Mouse (Mus musculus): ENCODE data around the gene Avpr2. TPM values are rescaled to one million over a fixed set of nuclear protein-coding genes. Genes with fewer than 3 reads are reported as not detected.

Avpr2 gene
- polyA plus RNA-seq, 1 experiment = not detected

DNA sequence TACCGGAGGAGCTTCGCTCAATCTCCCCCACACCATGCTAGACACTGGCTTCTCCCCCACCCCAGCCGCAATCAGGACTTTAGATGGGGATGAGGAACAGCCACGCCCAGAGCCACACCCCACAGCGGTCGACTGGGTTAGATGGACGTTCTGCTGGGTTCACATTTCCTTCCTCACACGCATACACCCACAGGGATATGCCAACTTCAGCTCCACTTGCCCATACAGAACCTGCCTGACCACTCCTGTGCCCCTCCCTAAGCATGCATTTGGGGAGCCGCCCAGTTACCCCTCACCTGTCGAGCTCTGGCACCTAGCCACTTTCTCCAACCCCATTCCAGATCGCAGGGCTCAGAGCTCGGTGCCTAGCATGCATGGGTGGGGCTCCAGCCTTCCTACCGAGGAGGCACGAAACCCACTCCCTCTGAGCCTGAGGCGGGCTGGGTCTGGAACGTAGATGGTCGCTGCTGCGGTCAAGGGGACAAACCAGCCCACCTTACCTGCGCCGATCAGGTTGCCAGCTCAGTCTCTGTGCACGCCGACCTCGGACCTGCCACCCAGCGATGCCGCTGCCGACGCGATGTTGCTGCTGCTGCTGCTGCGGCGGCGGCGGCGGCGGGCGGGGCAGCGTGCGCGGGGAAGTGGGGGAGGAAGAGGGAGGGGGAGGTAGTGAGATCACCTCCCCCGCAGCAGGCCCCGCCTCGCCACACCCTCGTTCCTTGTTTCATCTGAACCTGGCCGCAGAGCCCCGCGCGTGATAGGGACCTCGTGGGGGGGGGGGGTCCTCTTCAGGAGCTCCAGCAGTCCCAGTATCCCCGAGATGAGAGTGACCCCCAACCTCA is 11.5 kb upstream of the Avpr2 start:
- DNase-seq (ENCODE audit: low read depth) = peak; percentile 82
- 0 out of 2 replicates have a peak, but pooled peaks have one; percentile 24 for TF ChIP-seq POLR2A (IDR thresholded peaks at IDR 0.05; ENCODE audit: borderline replicate concordance, extremely low read depth, insufficient read depth, insufficient read length, poor library complexity, severe bottlenecking)
- TF ChIP-seq CTCF (IDR thresholded peaks at IDR 0.05; ENCODE audit: borderline replicate concordance, extremely low read depth, insufficient read depth, insufficient read length) = no peak

DNA sequence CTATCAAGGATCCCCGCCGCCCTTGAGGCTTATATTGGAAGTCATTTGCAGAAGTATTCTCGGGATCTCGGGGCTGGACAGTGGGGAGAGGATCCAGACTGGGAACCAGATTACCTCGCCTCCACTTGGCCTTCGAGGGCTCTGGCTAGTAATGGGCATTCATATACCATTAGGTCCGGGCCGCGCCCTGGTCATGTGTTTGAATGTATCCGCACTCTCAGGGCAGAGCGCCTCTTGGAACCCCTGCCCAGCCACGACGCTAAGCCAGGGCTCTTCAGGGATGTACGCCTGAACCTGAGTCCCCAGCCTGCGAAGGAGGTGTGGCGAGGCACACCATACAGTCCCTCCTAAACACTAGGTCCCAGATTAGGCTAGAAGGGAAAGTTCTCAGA is 10.9 kb upstream of the Avpr2 start:
- DNase-seq (ENCODE audit: low read depth) = no peak
- no peak for TF ChIP-seq CTCF (IDR thresholded peaks at IDR 0.05; ENCODE audit: borderline replicate concordance, extremely low read depth, insufficient read depth, insufficient read length)
- no peak for TF ChIP-seq POLR2A (IDR thresholded peaks at IDR 0.05; ENCODE audit: borderline replicate concordance, extremely low read depth, insufficient read depth, insufficient read length, poor library complexity, severe bottlenecking)

DNA sequence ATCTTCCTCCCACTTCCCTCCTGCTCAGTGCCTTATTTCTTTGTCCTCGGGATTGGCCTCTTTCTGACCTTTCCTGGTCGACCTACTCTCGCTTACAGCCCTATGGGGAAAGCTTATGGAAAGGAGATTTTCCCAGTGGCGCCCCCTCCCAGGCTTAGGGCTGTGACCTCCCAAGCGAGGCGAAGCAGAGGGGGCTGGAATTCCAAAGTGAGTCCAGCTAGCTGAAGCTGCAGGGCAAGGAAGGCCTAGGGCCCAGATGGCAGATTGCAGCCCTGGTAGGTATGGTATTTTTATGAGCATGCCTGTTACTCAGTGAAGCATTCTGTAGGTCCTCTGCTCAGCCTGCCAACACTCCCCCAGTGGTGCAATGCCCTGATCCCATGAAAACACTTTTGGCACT is 10.4 kb upstream of the Avpr2 start:
- no peak for DNase-seq (ENCODE audit: low read depth)
- no peak for TF ChIP-seq POLR2A (IDR thresholded peaks at IDR 0.05; ENCODE audit: borderline replicate concordance, extremely low read depth, insufficient read depth, insufficient read length, poor library complexity, severe bottlenecking)

DNA sequence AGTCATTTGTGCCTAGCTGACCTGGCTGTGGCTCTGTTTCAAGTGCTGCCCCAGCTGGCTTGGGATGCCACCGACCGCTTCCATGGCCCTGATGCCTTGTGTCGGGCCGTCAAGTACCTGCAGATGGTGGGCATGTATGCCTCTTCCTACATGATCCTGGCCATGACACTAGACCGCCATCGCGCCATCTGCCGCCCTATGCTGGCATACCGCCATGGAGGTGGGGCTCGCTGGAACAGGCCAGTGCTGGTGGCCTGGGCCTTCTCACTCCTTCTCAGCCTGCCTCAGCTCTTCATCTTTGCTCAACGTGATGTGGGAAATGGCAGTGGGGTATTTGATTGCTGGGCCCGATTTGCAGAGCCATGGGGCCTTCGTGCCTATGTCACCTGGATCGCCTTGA is 931 bp downstream of the Avpr2 start:
- no peak for TF ChIP-seq CTCF (IDR thresholded peaks at IDR 0.05; ENCODE audit: borderline replicate concordance, extremely low read depth, insufficient read depth, insufficient read length)
- no peak for TF ChIP-seq POLR2A (IDR thresholded peaks at IDR 0.05; ENCODE audit: borderline replicate concordance, extremely low read depth, insufficient read depth, insufficient read length, poor library complexity, severe bottlenecking)
- no peak for DNase-seq (ENCODE audit: low read depth)

DNA sequence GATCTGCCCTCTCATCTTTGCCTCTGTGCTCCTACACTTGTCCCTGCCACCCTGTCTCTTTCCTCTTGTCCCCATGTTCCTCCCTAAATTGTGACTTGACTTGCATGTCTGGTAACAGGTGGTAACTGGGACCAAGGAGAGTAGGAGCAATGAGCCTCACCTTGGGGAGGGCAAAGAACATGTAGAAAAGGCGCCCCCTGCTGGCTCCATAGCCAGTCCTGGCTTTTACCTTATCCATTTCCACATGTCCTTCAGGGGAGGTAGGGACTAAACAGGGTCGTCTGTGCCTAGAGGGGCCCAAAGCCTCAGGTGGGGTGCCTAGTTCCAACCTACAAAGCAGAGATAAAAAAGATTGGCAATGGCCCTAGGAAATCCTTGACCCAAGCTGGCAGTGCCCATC is 3.8 kb downstream of the Avpr2 start, which contains the start of gene L1cam:
Gene L1cam, minus strand, starts transcription at position 387 of the 400 bp plus-strand sequence.
- peak; percentile 66 for DNase-seq (ENCODE audit: low read depth)

DNA sequence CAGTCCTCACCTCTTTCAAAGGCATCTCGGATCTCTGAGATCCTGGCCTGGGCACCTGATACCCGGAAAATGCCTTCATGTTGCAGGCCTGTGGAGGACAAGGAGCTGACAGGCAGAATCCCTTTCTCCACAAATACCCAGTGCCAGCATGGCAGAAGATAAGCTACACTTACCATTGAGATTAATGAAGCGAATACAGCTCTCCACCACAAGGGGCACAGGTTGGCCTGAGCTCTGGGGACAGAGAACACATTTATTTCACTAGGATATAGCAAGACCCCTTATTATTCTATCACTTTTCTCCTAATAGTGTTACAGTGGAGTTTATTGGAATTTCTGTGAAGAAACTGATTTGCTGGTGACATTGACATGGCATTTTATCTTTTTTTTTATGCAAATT is 6.1 kb downstream of the Avpr2 start:
- DNase-seq (ENCODE audit: low read depth) = no peak
- TF ChIP-seq POLR2A (IDR thresholded peaks at IDR 0.05; ENCODE audit: borderline replicate concordance, extremely low read depth, insufficient read depth, insufficient read length, poor library complexity, severe bottlenecking) = no peak
- TF ChIP-seq CTCF (IDR thresholded peaks at IDR 0.05; ENCODE audit: borderline replicate concordance, extremely low read depth, insufficient read depth, insufficient read length) = peak; percentile 45; the same call in 1 of the 2 replicates

More for the DNA sequence above, 3.8 kb downstream of the Avpr2 start, which contains the start of gene L1cam:
- TF ChIP-seq POLR2A (IDR thresholded peaks at IDR 0.05; ENCODE audit: borderline replicate concordance, extremely low read depth, insufficient read depth, insufficient read length, poor library complexity, severe bottlenecking) = no peak
- peak; percentile 56; the same call in 1 of the 2 replicates for TF ChIP-seq CTCF (IDR thresholded peaks at IDR 0.05; ENCODE audit: borderline replicate concordance, extremely low read depth, insufficient read depth, insufficient read length)

DNA sequence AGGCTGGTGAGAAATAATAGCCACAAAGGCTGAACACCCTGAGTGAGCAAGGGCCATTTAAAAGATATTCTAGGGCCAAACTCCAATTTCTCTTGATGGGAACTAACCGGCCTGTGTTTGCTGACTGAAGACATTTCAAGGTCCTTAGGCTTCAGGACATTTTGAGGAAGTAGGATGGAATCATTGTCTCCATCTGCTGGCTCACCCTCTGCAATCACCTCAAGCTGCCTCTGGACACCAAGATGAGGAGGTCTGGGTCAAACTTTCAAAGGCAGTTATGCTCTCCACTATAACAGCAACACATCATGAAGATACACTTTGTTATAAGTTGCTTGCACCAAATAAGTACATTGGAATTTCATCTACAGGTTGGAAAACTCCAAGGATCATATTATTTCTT is 18.1 kb downstream of the Avpr2 start:
- DNase-seq (ENCODE audit: low read depth) = no peak

DNA sequence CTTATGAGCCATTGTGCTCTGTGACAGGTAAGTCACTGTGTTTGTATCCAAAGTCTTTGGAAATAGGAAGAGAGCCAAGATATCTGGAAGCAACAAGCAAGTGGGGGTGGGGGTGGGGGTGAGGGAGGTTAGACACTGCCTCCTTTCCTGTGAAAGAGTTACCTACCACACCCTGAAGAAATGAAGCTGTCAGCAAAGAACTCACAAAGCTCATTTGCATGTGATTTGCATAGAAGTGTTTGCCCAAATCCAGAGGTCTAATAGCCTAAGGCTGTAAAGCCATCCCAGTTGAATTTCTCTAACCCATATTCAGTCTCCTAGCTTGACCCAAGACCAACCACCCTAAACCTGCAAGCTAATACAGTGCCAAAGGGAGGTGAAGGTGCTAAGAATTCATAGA is 18.5 kb downstream of the Avpr2 start:
- no peak for DNase-seq (ENCODE audit: low read depth)
- TF ChIP-seq CTCF (IDR thresholded peaks at IDR 0.05; ENCODE audit: borderline replicate concordance, extremely low read depth, insufficient read depth, insufficient read length) = no peak
- no peak for TF ChIP-seq POLR2A (IDR thresholded peaks at IDR 0.05; ENCODE audit: borderline replicate concordance, extremely low read depth, insufficient read depth, insufficient read length, poor library complexity, severe bottlenecking)

More for the DNA sequence above, 18.1 kb downstream of the Avpr2 start:
- TF ChIP-seq CTCF (IDR thresholded peaks at IDR 0.05; ENCODE audit: borderline replicate concordance, extremely low read depth, insufficient read depth, insufficient read length) (no peak), POLR2A (IDR thresholded peaks at IDR 0.05; ENCODE audit: borderline replicate concordance, extremely low read depth, insufficient read depth, insufficient read length, poor library complexity, severe bottlenecking) (no peak)

DNA sequence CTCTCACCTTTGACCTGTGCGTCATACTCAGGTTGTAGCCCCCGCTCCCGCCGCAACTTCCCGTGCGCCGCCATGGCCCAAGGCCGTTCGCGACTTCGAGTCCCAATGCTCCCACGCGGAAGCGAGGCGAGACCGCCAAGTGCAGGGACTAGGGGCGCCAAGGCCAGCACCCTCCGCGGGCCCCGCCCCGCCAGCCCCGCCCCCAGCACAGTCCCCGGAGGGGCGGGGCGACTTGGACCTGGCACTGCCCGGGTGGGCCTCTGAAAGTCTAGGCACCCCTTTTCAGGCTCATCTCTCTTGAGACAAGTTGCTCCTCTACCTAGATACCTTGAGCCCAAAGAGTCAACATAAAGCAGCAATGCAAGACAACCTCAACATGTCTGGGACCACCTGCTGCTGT is 19.3 kb downstream of the Avpr2 start:
- no peak for DNase-seq (ENCODE audit: low read depth)

DNA sequence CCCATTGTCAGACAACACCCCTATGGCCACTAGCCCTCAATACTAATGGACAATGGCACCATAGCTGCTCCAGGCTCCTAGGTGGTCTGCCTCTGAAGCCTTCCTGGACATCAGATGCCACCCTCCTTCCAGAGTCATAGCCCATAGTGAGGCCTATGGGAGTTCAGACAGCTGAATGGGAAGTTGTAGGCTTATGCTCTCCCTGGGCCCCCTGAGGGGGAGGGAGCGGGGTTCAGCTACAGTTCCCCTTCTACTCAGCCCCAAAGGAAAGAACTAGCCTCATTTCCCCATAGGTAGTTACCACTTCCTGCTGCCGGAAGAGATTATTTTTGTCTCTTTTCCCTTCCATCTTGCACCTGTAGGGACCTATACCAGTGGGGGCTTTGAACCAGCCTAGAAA is 19.7 kb downstream of the Avpr2 start:
- TF ChIP-seq CTCF (IDR thresholded peaks at IDR 0.05; ENCODE audit: borderline replicate concordance, extremely low read depth, insufficient read depth, insufficient read length) (no peak), POLR2A (IDR thresholded peaks at IDR 0.05; ENCODE audit: borderline replicate concordance, extremely low read depth, insufficient read depth, insufficient read length, poor library complexity, severe bottlenecking) (no peak)
- no peak for DNase-seq (ENCODE audit: low read depth)

More for the DNA sequence above, 19.3 kb downstream of the Avpr2 start:
- TF ChIP-seq POLR2A (IDR thresholded peaks at IDR 0.05; ENCODE audit: borderline replicate concordance, extremely low read depth, insufficient read depth, insufficient read length, poor library complexity, severe bottlenecking) (no peak), CTCF (IDR thresholded peaks at IDR 0.05; ENCODE audit: borderline replicate concordance, extremely low read depth, insufficient read depth, insufficient read length) (no peak)

DNA sequence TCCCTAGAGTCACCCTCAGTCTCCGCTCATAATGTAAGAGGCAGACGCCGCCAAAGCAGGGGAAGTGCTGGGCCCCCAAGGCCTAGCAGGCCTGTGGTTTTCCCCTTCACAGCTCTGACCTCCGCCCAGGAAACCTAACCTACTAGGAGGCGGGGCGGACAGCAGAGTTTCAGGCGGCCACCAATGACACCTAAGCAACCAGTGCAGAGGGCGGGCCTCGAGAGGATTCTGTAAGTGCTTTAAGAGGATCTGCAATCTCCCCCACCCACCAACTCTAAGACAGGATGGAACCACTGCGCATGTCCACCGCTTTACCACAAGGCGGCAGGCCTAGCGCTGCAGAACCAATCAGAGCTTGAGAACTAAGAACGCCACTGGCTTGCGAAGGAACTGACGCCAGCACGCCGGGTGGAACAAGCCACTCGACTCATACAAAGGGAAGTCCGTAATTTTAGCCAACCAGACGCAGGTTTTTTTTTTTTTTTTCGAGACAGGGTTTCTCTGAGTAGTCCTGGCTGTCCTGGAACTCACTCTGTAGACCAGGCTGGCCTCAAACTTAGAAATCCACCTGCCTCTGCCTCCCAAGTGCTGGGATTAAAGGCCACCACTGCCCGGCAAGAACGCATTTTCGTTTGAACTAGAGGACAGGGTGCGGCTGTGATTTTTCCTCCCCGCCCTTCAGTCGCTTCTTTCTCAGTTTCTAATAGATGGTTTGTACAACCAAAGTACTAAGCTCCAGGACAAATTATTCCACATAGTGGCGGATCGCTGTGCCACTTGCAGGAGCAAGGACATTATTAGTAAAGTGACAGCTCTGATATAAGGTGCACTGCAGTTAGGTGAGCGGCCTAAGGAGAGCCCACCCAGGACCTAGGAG is 23.2 kb downstream of the Avpr2 start:
- TF ChIP-seq POLR2A (IDR thresholded peaks at IDR 0.05; ENCODE audit: borderline replicate concordance, extremely low read depth, insufficient read depth, insufficient read length, poor library complexity, severe bottlenecking) (0 out of 2 replicates have a peak, but pooled peaks have one; percentile 3), CTCF (IDR thresholded peaks at IDR 0.05; ENCODE audit: borderline replicate concordance, extremely low read depth, insufficient read depth, insufficient read length) (peak; percentile 55; the same call in 1 of the 2 replicates)

More for the DNA sequence above, 23.2 kb downstream of the Avpr2 start:
- peak; percentile 98 for DNase-seq (ENCODE audit: low read depth)

All from brain, embryonic 14.5 days (tissue).